Mouse (Mus musculus): Measurements from ENCODE around the gene Dnaaf1.

DNA sequence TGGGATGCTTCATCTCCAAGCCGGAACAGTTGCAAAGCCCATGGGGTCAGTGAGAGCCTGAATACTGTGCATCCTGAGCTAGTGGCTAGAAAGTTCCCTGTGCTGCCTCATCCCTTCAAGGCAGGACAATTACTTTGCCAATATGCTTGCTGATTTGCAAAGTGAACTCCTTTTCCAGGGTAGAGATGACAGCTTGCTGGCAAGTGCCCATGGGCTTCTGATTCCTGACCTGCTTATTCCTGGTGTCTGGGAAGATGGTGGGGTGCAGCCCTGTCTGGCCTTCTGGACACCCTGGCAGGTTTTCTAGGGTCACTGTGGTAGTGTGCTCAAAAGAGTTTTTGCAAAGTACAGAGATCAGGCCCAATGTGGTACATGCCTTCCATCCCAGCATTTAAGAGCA is 67.9 kb downstream of the Dnaaf1 start:
- TF ChIP-seq CTCF (conservative IDR thresholded peaks at IDR 0.05; ENCODE audit: low read length) (no peak), POU5F1 (IDR thresholded peaks at IDR 0.05; ENCODE audit: borderline replicate concordance, low read length) (no peak)

All from E14TG2a.4 (cell line).